Mouse (Mus musculus): ENCODE results near the gene Wscd2. TPM values are rescaled to one million over a fixed set of nuclear protein-coding genes. Genes with fewer than 3 reads are reported as not detected.

Wscd2 gene
- polyA plus RNA-seq, 2 experiments, result 0.02 TPM; not detected in 1

- Histone ChIP-seq H3K27ac (no peak overlapping the region), H3K27me3 (ENCODE audit: control insufficient read depth, insufficient read depth, low read length) (no peaks in the 10 kb centered on the region), H3K36me3 (replicated peaks; ENCODE audit: control insufficient read depth, insufficient read depth, low read depth) (no peaks in the 10 kb centered on the region), H3K9me3 (ENCODE audit: control insufficient read depth, low read length) (no peaks in the 10 kb centered on the region), H3K4me3 (ENCODE audit: insufficient read depth in 1 of 2, low read depth in 2 of 2, low read length in 2 of 2) (no peak overlapping the region), H3K9ac (replicated peaks) (no peak overlapping the region), H3K4me1 (replicated peaks; ENCODE audit: control insufficient read depth in 2 of 2, insufficient read depth in 2 of 2, low read length in 1 of 2) (no peaks in the 10 kb centered on the region), H3K4me2 (ENCODE audit: low read depth) (no peak overlapping the region)
- no peak for DNase-seq (ENCODE audit: low read depth in 3 of 3, low spot score in 3 of 3)
- 67% methylated on average over 9 of the region's 9 CpGs for WGBS (ENCODE audit: insufficient replicate concordance)
- ATAC-seq (ENCODE audit: insufficient read depth), result no peak
- TF ChIP-seq CTCF (IDR thresholded peaks at IDR 0.05; ENCODE audit: low read depth) (no peak), EP300 (IDR thresholded peaks at IDR 0.05; ENCODE audit: low read depth) (no peak)
Measured at GRCm38 (mm10) chr5:113596252-113596651, 106.1 kb downstream of the Wscd2 start.

DNA sequence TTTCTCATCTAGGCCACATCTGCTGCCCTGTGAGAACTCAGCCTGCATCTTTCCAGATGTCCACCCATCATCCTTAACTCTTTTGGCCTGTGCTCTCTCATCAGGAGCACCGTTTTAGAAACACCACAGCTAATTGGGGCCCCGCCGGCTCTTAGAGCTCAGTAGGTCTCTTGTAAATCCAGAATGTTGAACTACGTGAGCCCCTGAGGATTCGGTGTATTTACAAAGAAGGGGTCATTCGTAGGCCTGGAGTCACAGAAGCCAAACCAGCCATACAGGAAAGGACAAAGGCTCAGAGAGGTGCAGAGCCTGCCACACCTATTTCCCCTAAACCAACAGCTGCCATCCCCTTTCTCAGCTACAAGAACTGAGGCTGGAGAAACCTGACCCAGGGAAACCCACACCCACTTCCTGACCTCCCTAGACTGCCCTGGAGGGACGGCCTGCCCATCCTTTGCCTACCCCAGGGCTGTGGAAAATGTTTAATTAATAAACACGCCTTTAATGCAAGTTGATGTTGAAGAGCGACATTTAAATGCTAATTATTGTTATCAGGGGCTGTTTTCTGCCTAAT lies 106.7 kb downstream of the Wscd2 start:
- Histone ChIP-seq H3K9ac (replicated peaks) (no peak overlapping the region), H3K9me3 (ENCODE audit: control insufficient read depth, low read length) (no peaks in the 10 kb centered on the region), H3K27ac (no peak overlapping the region), H3K4me2 (ENCODE audit: low read depth) (no peak overlapping the region), H3K27me3 (ENCODE audit: control insufficient read depth, insufficient read depth, low read length) (no peaks in the 10 kb centered on the region), H3K36me3 (replicated peaks; ENCODE audit: control insufficient read depth, insufficient read depth, low read depth) (no peaks in the 10 kb centered on the region), H3K4me3 (ENCODE audit: insufficient read depth in 1 of 2, low read depth in 2 of 2, low read length in 2 of 2) (no peak overlapping the region), H3K4me1 (replicated peaks; ENCODE audit: control insufficient read depth in 2 of 2, insufficient read depth in 2 of 2, low read length in 1 of 2) (no peaks in the 10 kb centered on the region)
- ATAC-seq (ENCODE audit: insufficient read depth) (no peak), DNase-seq (ENCODE audit: low read depth in 3 of 3, low spot score in 3 of 3) (no peak)
- 59% methylated on average over 9 of the region's 9 CpGs for WGBS (ENCODE audit: insufficient replicate concordance)
- no peak for TF ChIP-seq EP300 (IDR thresholded peaks at IDR 0.05; ENCODE audit: low read depth)
- TF ChIP-seq CTCF (IDR thresholded peaks at IDR 0.05; ENCODE audit: low read depth), result no peak

GRCm38 (mm10) chr5:113600181-113600580 lies 110.0 kb downstream of the Wscd2 start:
- WGBS (ENCODE audit: insufficient replicate concordance), result 59% methylated on average over 3 of the region's 3 CpGs
- Histone ChIP-seq H3K4me2 (ENCODE audit: low read depth) (no peak overlapping the region), H3K36me3 (replicated peaks; ENCODE audit: control insufficient read depth, insufficient read depth, low read depth) (no peaks in the 10 kb centered on the region), H3K27ac (no peak overlapping the region), H3K4me3 (ENCODE audit: insufficient read depth in 1 of 2, low read depth in 2 of 2, low read length in 2 of 2) (no peak overlapping the region), H3K9ac (replicated peaks) (no peak overlapping the region), H3K27me3 (ENCODE audit: control insufficient read depth, insufficient read depth, low read length) (no peaks in the 10 kb centered on the region), H3K9me3 (ENCODE audit: control insufficient read depth, low read length) (no peaks in the 10 kb centered on the region), H3K4me1 (replicated peaks; ENCODE audit: control insufficient read depth in 2 of 2, insufficient read depth in 2 of 2, low read length in 1 of 2) (no peaks in the 10 kb centered on the region)
- no peak for DNase-seq (ENCODE audit: low read depth in 3 of 3, low spot score in 3 of 3)
- TF ChIP-seq EP300 (IDR thresholded peaks at IDR 0.05; ENCODE audit: low read depth) (no peak), CTCF (IDR thresholded peaks at IDR 0.05; ENCODE audit: low read depth) (no peak)
- no peak for ATAC-seq (ENCODE audit: insufficient read depth)

- 63% methylated on average over 4 of the region's 4 CpGs for WGBS (ENCODE audit: insufficient replicate concordance)
- no peaks in the 10 kb centered on the region for H3K36me3 ChIP-seq (replicated peaks; ENCODE audit: control insufficient read depth, insufficient read depth, low read depth)
- no peaks in the 10 kb centered on the region for H3K9me3 ChIP-seq (ENCODE audit: control insufficient read depth, low read length)
- H3K4me1 ChIP-seq (replicated peaks; ENCODE audit: control insufficient read depth in 2 of 2, insufficient read depth in 2 of 2, low read length in 1 of 2), result no peaks in the 10 kb centered on the region
- no peak overlapping the region for H3K4me3 ChIP-seq (ENCODE audit: insufficient read depth in 1 of 2, low read depth in 2 of 2, low read length in 2 of 2)
- no peaks in the 10 kb centered on the region for H3K27me3 ChIP-seq (ENCODE audit: control insufficient read depth, insufficient read depth, low read length)
- TF ChIP-seq CTCF (IDR thresholded peaks at IDR 0.05; ENCODE audit: low read depth), result no peak
- TF ChIP-seq EP300 (IDR thresholded peaks at IDR 0.05; ENCODE audit: low read depth), result no peak
- no peak overlapping the region for H3K9ac ChIP-seq (replicated peaks)
- DNase-seq (ENCODE audit: low read depth in 3 of 3, low spot score in 3 of 3), result no peak
- H3K4me2 ChIP-seq (ENCODE audit: low read depth), result no peak overlapping the region
- ATAC-seq (ENCODE audit: insufficient read depth), result no peak
- H3K27ac ChIP-seq, result no peak overlapping the region
Measured at GRCm38 (mm10) chr5:113600803-113601202, 110.7 kb downstream of the Wscd2 start.

DNA sequence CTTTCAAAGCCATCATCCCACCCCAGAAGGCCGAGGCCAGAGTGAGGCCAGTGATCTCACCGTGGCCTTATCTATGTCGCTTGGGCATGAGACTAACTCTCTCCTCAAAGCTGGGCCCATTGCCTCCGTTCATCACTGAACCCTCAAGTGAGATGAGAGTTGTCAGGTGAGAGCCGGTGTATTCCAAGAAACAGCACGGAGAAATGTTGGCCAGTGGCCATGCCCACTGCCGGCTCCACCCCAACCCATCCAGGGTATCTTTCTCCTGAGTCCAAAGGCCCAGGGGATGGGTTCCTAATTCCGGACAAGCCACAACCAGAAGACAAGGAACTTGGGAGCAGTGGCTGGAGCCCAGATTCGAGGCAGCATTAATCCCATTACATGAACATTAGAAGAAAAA lies 113.3 kb downstream of the Wscd2 start:
- DNase-seq (ENCODE audit: low read depth in 3 of 3, low spot score in 3 of 3), result no peak
- no peak for TF ChIP-seq CTCF (IDR thresholded peaks at IDR 0.05; ENCODE audit: low read depth)
- TF ChIP-seq EP300 (IDR thresholded peaks at IDR 0.05; ENCODE audit: low read depth), result no peak

More for the DNA sequence above, 113.3 kb downstream of the Wscd2 start:
- Histone ChIP-seq H3K4me3 (ENCODE audit: insufficient read depth in 1 of 2, low read depth in 2 of 2, low read length in 2 of 2) (no peak overlapping the region), H3K27ac (no peak overlapping the region), H3K4me1 (replicated peaks; ENCODE audit: control insufficient read depth in 2 of 2, insufficient read depth in 2 of 2, low read length in 1 of 2) (no peaks in the 10 kb centered on the region), H3K9me3 (ENCODE audit: control insufficient read depth, low read length) (no peaks in the 10 kb centered on the region), H3K4me2 (ENCODE audit: low read depth) (no peak overlapping the region), H3K9ac (replicated peaks) (no peak overlapping the region), H3K36me3 (replicated peaks; ENCODE audit: control insufficient read depth, insufficient read depth, low read depth) (no peaks in the 10 kb centered on the region), H3K27me3 (ENCODE audit: control insufficient read depth, insufficient read depth, low read length) (no peaks in the 10 kb centered on the region)
- ATAC-seq (ENCODE audit: insufficient read depth), result no peak
- 56% methylated on average over 9 of the region's 9 CpGs for WGBS (ENCODE audit: insufficient replicate concordance)
